Mouse (Mus musculus) layer of hippocampus, adult 9-10 months (tissue): Measurements from ENCODE around the gene Castor1.
"Not testable (repeated sequence)": the region's sequence is repeated elsewhere in the genome, so short reads cannot be mapped to it uniquely, and the experiment has no call there.

Source experiments
- DNase-seq: peaks from one replicate; pipeline ENCODE4 v3.0.0; 2022; ENCODE audit warnings: low spot score

The Castor1 gene

DNA sequence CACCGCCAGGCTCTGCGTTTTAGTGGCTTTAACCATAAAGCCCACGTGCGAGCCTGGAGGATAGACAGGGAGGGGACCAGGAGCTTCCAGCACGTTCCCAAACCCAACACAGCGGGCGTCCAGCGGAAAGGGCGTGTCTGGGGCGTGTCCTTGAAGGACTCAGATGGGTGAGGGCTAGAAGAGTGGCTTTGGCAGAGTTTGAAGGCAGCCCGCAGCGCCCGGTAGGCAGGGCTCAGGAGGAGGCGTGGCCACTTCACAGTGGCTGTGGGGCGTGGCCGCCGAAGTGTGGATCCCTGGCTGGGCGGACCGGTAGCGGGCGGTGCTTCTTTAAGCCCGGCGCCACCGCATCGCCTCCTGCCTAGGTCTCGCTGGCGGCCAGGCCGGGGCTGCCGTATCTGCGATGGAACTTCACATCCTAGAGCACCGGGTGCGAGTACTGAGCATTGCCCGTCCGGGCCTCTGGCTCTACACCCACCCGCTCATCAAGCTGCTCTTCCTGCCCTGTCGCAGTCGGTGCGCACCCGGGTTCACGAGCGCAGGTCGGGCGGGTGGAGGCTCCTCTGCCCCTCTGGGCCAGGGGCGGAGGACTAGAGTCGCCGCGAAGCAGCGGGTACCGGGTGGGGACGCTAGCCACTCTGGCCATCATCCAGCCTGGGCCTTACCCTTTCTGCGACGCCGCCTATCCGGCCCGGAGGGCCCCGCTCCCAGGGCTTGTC, at the start of gene Castor1:
Gene Castor1 (plus strand): TSS at position 312 of the 716 bp plus-strand sequence.
- no peak for DNase-seq

- DNase-seq: no peak
These were observed 43.4 kb upstream of the Castor1 start for GRCm38 (mm10) chr11:4174586-4174985.

DNA sequence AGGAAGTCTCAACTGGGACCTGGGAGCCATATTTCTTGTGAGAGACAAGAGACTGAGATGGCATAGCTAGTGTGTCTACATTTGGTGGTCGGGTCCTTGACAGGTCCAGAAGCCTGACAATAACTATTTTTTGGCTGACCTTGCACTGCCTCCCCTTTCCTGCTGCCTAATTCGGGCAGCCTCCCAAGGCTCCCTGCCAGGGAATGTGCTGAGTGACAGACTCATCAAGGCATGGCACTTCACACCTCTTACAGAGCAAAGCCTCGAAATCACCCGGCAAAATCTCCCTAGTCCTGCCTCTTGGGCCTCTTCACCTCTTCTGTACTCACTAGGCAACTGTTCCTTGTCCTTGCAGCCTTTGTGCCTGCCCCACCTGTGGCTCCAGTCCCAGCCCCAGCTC, 40.3 kb upstream of the Castor1 start:
- no peak for DNase-seq

GRCm38 (mm10) chr11:4182061-4182460, 36.0 kb upstream of the Castor1 start:
- DNase-seq: no peak

DNA sequence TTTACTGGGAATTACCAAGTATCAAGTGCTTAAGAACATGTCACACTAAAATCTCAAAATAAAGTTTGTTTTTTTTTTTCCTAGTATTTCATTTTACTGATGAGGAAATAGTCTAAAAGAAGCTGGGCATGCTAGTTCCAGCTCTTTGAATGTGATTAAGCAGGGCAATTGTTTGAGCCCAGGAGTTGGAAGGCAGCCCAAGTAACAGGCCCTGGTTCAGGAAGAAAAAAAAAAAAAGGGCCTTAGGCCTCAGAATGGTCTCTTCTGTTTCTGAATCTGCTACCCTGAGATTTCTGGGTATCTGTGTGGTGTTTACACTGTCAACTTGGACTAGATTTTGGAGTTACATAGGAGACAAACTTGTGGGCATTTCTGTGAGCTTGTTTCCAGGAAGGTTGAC, 34.5 kb upstream of the Castor1 start:
- DNase-seq: no peak

GRCm38 (mm10) chr11:4184251-4184952, 33.6 kb upstream of the Castor1 start:
- no peak for DNase-seq

DNA sequence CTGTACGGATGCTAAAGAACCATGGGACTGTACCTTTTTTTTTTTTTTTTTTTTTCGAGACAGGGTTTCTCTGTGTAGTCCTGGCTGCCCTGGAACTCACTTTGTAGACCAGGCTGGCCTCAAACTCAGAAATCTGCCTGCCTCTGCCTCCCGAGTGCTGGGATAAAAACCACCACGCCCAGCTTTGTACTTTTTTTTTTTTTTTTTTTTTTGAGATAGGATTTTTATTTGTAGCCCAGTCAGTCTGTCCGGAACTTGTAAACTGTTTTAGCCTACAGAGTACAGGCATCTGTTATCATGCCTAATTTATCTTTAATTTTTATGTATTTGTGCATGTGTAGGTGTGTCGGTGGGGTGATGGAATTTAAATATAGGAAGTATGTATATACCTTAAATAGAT, 32.5 kb upstream of the Castor1 start:
- DNase-seq: not testable (repeated sequence)

DNA sequence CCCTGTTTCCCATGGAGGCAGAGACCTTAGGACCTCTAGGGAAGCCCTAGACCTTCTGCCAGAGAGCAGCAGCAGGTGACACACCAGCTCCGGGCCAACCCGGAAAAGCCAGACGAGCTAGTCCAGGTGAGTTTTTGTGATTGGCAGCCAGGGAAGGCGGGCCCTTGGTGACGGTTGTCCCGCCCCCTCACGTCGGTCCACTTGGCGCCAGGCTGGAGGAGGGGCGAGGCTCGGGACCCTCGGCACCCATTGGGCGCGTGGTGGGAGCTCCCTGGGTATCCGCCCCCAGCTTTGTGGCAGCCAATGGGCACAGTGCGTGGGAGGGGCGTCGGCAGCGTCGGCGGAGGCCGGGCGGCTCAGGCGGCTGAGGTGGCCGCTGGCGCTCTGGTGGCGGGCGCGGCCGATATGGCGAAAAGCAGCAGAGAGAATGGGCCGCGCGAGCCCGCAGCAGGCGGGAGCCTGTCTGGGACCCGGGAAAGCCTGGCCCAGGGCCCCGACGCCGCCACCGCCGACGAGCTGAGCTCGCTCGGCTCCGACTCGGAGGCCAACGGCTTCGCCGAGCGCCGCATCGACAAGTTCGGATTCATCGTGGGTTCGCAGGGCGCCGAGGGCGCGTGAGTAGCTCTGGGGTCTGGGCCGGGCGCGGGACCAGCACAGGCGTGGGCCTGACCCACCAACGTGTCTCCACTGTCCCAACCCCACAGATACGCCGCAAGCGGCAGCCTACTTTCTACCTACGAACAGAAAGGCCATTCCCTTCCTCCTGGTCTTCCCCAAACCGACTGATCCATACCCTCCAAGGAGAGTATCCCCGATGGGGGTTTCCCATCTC, 31.3 kb upstream of the Castor1 start, which contains the start of gene Tbc1d10a:
Gene Tbc1d10a (plus strand): TSS at position 304 of the 832 bp plus-strand sequence.
- peak; percentile 90 for DNase-seq

- no peak for DNase-seq
These were observed 30.7 kb upstream of the Castor1 start for GRCm38 (mm10) chr11:4187318-4187700.

DNA sequence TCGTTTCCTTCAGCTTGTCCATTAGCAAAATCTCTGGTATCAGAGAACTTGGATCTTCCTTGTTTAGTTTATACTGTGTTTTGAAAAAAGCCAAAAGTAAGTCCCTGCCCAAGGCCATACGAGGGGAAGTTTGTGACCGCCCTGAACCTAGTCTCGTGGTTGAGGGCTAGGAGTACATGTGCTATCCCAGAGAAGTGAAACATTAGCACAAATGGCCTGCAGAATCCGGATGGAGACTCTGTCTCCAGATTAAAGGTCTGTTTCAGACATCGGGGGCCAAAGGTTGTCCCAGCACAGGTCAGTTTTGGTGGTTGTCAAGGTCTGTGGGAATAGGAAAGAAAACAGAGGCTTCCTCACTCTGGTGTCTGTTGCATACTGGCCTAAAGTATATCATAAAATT, 28.8 kb upstream of the Castor1 start:
- DNase-seq: no peak

DNA sequence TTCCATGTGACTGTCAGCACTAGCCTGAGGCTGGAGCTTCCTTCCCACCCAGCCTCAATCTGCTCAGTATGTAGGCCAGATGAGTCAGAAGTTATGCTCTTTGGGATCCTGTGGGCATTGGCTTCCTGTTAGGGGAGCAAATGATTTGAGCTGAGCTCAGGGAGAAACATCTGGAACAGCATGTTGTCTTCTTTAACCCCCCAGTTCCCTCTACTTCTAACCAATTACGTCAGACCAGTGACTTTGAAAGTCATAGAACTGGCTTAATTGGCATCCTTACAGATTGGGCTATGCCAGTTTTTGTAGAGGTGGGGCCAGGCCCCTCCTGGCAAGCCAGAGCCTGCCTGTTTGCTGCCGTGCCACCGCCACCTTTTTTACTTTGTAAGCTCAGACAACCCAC, 27.3 kb upstream of the Castor1 start:
- no peak for DNase-seq

GRCm38 (mm10) chr11:4192757-4193156, 25.3 kb upstream of the Castor1 start:
- DNase-seq: no peak

DNA sequence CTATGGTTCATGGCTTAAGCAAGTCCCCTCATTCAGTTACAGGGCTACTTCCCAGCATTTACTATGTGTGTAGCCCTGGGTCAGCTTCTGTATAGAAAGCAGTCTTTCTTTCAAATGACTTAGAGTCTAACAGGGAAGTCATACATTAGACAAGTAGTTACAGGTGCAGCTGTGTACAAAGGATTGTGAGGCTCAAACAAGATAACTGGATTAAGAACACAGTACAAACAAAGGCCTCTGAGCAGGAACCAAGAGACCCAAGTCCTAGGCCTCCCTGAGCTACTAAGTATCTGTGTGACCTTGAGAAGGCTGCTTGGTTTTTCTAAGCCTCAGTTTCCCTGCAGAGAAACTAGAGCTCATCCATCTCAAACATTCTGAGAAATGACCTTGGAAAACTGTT, 24.6 kb upstream of the Castor1 start:
- DNase-seq: no peak

DNA sequence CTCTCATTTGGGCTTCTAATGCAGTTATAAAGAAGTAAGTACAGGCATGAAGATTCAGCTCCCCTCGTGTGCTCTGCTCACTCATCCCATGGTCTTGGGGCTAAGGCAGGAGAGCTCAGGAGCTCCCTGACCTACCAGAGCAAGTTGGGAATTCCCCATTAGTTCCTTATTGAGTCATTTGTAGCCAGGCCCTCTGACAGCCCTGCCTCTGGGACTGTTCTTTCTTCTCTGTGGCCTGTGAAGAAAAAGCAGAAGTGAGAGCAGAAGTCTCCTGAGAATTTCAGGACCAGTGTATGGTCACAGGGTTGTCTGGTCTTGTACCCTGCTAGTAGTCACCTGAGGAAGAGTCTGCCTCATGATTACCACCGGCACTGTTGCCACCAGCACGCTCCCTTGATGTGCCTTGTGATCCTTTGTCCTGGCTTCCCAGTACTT, 22.4 kb upstream of the Castor1 start:
- no peak for DNase-seq

DNA sequence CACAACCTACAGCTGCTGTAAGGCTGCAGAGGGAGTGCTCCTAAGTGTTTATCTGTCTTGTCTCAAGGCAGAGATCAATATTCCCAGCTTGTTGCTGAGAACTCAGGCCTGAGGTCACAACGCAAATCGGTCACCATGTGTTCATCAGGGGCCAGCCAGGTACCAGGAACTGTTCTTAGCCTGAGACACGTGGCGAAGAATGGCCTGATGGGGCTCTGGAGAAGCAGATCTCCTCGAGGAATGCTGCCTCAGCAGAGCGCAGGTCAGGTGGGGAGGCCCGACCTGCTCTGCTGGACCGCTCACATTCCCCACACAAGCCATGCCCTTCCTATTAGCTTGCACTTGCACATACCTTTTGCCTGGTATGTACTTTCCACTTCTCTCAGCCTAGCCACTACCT, 21.4 kb upstream of the Castor1 start:
- no peak for DNase-seq

DNA sequence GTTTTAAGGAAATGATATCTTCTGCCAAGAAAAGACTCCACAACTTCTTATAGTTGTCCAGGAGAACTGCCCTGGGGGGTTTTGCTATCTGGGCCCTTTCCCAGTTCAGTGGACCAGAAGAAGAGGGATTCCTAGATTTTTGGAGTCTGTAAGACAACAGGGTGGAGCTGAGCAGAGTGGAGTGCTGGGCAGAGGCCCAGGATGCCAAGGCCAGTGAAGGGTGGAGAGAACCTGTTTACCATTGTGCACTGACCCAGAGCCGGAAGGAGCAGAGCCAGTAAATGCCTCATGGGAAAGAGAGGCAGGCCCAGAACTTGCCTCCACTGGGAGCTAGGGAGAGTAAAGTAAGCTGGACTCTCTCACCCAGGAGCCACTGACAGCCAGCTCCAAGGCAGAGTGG, 20.3 kb upstream of the Castor1 start:
- no peak for DNase-seq

DNA sequence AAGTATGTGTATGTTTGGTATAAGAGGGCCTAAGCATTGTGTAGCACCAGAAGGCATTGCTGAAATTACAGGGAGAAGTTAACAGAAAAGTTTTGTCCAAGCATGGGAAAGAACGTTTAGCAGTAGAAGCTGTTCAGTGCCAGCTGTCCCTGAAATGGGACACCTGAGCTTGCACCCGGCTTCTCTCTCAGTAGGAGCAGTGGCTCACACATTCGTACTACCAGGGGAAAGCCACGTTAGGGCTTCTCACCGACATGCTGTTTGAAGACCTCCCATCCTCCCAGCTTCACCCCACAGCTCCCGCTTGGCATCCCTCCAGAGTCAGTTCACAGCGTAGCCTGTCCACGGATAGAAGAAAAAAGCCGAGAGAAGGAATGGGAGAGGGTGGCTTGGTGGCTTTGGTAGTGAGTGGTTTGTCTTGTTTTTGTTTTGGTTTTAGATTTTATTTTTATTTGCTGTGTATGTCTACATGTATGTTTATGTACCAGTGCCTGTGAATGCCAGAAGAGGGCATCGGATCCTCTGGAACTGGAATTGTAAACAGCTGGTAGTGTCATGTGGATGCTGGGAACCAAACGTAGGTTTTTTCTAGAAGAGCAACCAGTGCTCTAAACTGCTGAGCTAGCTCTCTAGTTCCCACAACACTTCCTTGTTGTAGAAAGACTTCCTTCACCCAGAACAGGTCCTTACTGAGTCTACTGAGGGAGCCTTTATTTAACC, 15.9 kb upstream of the Castor1 start:
- no peak for DNase-seq

DNA sequence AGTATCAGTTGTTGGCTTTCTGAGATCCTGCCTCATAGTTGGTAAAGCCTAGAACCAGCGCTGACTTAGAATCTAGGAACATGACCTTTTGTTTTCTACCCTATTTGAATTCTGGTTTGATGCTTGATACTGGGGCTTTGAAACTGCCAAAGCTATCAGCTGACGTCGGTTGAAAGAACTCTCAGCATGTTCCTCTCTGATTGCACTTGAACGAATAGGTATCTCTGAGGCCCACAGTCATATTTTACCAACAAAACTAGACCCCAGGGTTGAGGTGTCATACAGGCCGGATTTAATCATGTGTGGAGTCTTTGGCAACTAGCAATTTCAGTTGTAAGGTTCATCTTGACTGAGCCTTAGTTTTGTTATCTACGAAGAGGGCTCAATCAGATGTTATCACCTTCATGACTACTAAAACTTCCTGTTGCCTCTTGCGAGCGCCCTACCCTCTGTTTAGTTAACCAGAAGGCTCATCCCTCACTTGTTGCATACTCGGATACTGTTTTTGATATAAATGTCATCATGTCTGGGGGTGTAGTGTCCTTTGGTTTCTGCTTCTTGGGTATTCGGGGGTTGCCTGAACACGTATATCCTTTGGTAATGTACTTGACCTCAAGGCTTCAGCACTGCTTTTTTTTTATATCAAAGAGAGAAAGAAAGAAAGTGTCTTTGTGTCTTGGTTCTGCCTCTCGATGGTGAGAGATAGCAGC, 14.9 kb upstream of the Castor1 start:
- no peak for DNase-seq

DNA sequence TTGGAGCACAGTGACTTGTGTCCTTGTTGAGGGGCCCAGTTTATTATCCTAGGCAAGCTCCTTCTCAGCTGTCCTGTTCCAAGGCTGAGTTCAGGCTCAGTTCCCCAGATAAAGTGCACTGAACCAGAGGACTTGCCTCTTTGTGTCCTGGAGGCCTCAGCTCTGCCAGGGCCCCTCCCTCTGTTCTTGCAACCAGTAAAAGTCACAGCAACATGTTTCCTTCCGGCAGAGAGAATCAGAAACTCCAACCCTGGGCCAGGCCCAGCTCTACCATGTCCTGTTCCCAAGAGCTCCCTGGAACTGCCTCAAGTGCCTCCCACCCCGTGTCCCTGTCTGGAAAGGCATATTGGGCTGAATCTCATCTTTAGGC, 14.3 kb upstream of the Castor1 start:
- DNase-seq: no peak

DNA sequence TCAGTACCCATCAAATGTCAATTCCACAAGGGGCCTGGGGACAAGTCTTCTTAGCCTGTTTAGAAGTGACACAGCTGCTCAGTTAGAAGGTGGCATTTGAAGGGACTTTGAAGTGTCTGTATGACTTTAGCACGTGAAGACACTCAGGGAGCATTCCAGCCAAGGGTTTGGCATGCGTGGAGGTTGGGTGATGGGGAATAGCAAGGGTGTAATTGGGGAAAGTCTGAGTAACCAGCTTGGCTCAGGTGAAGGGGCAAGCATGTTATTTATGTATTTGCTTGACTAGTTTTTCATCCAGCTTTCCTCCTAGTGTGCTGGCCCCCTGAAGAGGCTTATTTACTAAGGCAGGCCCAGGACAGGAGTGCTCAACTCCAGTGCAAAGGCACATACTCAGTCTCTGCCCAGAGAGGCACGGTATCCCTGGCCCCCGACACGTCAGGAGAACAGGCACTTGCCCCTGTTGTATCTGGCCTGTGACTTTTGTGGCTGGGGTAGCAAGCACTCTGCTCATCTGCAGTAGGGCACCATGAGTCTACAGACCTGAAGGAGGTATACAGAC, 12.8 kb upstream of the Castor1 start:
- DNase-seq: no peak

- DNase-seq: no peak
These were observed 12.1 kb upstream of the Castor1 start for GRCm38 (mm10) chr11:4205951-4206350.
